Mouse (Mus musculus): ENCODE results near the gene Rpl11.
A peak's percentile ranks its signal among the peaks of the same experiment; 100 is the strongest.
"Not testable (repeated sequence)": the region's sequence is repeated elsewhere in the genome, so short reads cannot be mapped to it uniquely, and the experiment has no call there.

Gene Rpl11

DNA sequence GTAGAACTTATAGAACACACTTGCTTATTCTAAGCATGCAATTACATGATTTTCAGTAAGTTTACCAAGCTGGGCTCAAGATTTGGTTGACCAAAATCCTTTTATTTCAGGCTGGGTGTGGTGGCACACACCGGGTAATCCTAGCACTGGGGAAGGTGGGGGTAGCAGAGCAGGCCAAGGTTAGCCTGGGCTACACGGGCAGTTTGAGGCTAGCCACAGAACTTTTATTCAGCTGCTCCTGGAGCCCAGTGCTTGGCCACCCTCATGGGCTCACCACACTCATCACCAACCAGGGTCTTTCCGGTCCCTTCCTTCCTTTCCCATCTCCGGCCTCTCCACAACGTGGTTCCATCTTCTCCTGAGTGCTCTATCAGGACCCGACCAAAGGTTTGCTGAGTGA, 17.4 kb upstream of the Rpl11 start:
- no peak for DNase-seq (ENCODE audit: low spot score in 2 of 2)

GRCm38 (mm10) chr4:136069954-136070353, 16.7 kb upstream of the Rpl11 start:
- DNase-seq (ENCODE audit: low spot score in 2 of 2): peak; percentile 55 to 57

GRCm38 (mm10) chr4:136069313-136069712, 16.1 kb upstream of the Rpl11 start:
- DNase-seq (ENCODE audit: low spot score in 2 of 2): no peak

- no peak for DNase-seq (ENCODE audit: low spot score in 2 of 2)
Observed at GRCm38 (mm10) chr4:136063143-136063542, 9.9 kb upstream of the Rpl11 start.

DNA sequence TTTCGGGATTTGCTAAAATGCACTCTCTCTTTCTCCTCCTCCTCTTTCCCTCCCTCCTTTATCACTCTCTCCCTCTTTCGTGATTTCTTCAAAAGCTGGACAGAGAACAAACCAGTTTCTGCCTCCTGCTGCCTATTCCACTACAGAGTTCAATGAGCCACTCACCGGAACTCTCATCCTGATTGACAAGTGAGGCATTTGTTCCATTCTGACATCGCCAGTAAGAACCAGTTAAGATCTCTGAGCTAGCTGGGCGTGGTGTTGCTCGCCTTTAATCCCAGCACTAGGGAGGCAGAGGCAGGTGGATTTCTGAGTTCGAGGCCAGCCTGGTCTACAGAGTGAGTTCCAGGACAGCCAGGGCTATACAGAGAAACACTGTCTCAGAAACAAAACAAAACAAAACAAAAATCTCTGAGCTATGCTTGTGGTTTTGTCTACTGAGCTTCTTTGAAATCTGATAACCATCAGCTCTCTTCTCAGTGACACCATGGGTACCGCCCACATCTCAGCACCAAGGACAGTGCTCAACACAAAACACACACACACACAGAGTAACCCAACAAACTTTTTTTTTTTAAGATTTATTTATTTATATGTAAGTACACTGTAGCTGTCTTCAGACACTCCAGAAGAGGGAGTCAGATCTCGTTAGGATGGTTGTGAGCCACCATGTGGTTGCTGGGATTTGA, 6.7 kb upstream of the Rpl11 start:
- not testable (repeated sequence) for DNase-seq (ENCODE audit: low spot score in 2 of 2)

- no peak for DNase-seq (ENCODE audit: low spot score in 2 of 2)
Observed at GRCm38 (mm10) chr4:136057916-136058315, 4.7 kb upstream of the Rpl11 start.

DNA sequence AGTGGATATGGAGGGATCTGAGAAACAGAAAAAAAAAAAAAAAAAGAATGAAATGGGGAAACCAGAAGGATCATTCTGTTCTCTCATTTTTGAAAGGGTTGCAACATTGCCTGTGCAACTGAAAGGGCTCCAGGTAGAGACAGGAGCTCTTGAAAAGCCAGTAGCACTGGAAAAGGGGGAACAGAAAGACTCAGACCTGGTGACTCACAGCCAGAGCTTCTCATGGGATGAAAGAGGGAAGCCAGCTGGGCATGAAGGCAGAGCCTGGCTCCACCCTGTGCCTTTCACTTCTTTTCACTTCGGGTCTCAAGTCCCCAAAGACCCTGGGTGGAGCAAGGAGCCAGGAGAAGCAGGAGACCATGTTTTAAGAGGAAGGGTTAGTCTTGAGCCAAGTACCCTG, 2.8 kb upstream of the Rpl11 start:
- DNase-seq (ENCODE audit: low spot score in 2 of 2): no peak

DNA sequence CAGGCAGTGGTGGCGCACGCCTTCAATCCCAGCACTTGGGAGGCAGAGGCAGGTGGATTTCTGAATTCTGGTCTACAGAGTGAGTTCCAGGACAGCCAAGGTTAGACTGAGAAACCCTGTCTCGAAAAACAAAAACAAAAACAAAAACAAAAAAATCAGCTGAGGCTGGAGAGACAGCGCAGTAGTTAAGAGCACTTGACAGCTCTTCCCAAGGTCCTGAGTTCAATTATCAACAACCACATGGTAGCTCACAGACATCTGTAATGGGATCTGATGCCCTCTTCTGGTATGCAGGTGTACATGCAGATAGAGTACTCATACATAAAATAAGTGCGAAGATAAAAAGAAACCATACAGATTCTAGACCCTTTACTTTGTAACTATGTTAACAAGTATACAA, 615 bp upstream of the Rpl11 start:
- DNase-seq (ENCODE audit: low spot score in 2 of 2): no peak

GRCm38 (mm10) chr4:136052534-136053246, 538 bp downstream of the Rpl11 start:
- DNase-seq (ENCODE audit: low spot score in 2 of 2): no peak

GRCm38 (mm10) chr4:136052060-136052459, 1.2 kb downstream of the Rpl11 start:
- no peak for DNase-seq (ENCODE audit: low spot score in 2 of 2)

DNA sequence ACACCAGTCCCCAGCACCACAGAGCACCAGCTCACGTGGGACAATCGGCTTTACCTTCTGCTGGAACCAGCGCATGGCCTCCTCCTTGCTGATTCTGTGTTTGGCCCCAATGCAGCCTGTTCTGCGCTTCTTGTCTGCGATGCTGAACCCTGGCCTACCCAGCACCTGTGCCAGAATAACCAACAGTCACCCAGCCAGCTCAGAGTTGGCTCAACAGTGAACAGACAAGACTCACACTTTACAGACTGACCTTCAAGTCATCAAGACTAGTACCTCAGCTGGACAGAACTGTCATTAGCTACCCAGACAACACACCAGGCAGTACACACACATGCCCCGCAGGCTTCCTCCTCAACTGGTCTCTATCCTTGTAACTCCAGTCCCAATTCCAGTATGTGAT, 3.0 kb downstream of the Rpl11 start:
- no peak for DNase-seq (ENCODE audit: low spot score in 2 of 2)

- no peak for DNase-seq (ENCODE audit: low spot score in 2 of 2)
Observed at GRCm38 (mm10) chr4:136048291-136049032, 4.8 kb downstream of the Rpl11 start.

DNA sequence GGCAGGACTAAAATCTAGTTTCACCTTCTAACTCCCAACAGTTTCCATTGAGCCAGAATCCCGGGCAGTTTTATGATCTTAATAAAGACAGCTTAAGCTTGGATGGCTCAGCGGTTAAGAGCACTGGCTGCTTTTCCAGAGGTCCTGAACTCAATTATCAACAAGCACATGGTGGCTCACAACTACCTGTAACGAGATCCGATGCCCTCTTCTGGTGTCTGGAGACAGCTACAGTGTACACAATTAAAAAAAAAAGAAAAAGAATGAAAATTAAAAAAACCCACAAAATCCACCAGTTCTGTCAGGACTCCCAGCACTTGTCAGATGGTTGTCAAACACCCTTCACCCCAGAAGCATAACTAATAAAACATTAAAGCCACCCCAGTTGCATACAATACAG, 5.6 kb downstream of the Rpl11 start:
- DNase-seq (ENCODE audit: low spot score in 2 of 2): no peak

DNA sequence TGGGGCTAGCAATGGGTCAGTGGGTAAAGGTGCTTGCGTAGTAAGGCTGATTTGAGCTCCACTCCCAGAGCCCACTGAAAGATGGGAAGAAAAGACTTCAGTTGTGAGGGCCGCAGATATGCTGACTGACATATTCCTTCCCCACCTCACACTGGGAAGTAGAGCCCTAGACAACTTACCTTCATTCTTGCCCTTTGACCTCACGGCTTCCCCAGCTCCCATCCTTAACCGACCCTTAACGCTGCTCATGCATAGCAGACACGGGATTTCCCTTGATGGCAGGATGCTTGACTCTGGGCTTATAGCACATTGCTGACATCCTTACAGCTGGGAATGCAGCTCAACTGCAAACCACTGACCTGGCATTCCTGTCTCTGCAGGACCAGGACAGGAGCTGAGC, 6.3 kb downstream of the Rpl11 start:
- no peak for DNase-seq (ENCODE audit: low spot score in 2 of 2)

- no peak for DNase-seq (ENCODE audit: low spot score in 2 of 2)
Observed at GRCm38 (mm10) chr4:136045091-136045490, 8.1 kb downstream of the Rpl11 start.

DNA sequence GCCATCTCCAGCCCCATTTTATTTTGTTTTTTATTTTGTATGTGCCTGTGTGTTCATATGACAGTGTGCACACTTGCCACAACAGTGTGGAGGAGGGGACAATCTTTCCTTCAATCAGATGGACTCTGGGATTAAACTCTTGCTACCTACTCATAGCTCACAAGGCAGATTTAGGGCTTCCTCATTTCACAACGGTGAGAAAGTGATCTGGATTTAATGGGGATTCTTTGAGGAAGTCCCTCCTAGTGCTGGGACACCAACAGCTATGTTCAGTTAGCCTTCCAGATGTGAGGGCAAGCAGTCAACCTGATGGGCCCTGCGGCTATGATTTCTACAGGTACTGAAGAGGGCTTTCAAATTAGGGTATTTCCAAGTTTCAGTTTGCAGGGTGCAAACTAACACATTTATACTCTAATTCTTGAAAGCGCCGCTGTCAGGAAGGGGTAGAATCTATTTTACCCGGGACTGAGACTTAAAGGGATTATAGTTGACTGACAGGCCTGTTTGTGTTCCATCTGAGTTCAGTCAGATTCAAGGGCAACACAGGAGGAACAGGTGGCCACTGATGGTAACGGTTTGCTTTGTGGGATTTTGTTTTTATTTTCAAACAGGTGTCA, 9.3 kb downstream of the Rpl11 start:
- no peak for DNase-seq (ENCODE audit: low spot score in 2 of 2)

DNA sequence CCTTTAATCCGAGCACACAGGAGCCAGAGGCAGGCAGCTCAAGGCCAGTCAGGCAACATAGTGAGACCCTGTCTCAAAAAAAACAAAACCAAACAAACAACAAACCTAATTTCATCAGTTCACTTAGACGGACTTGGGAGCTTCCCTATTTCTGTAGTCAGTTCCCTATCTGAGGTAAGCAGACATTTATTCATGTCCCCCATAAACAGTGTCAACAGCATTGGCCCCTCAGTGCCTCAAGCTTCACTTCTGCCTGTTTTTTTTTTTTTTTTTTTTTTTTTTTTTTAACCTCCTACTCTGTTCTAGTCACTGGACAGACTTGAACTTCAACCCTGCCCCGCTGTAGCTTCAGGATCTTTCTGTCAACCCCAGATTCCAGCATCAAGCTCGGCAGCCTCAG, 18.1 kb downstream of the Rpl11 start:
- DNase-seq (ENCODE audit: low spot score in 2 of 2): no peak

GRCm38 (mm10) chr4:136033231-136033630, 20.0 kb downstream of the Rpl11 start:
- no peak for DNase-seq (ENCODE audit: low spot score in 2 of 2)

DNA sequence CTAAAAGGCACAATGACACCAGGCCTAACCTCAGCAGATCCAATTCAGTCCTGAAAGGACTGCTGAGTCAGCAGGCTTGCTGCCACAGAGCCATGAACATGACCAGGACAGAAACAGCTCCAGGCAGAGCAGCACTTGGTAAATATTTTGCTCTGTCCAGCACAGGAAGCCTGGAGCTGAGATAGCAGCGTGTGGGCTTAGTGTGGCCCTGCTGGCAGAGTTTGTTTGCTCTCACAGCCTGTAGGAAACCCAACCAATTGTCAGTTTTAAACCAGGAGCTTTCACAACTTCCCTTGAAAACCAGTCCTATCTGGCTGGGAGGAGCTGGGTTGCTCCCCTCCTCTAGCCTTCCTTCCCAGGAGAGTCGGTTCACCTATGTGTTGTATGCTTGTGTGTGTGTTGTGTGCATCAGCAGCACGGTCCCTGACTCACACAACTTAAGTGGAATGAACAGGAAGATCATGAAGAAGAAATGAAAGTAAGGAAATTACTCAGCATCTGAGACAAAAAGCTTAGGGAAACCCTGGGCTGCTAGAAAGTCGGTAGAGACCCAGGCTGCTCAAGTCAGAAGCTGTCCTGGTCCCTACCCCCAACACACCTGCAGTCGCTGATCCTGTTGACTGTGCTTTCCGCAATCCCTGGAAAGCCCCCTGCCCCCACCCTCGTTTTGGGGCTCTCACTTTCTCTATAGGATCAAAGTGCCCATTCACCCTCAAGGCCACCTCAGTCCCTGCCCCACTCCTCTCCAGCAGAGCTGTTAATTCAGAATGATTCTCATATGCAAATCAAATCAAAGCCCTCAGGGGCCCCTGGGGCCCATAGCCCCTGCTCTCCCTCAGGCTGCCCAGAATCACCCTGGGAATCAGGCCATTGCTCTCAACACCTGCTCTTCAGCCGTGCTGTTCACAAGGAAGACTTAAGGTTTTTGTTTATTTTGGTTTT, 22.0 kb downstream of the Rpl11 start:
- DNase-seq (ENCODE audit: low spot score in 2 of 2): no peak

DNA sequence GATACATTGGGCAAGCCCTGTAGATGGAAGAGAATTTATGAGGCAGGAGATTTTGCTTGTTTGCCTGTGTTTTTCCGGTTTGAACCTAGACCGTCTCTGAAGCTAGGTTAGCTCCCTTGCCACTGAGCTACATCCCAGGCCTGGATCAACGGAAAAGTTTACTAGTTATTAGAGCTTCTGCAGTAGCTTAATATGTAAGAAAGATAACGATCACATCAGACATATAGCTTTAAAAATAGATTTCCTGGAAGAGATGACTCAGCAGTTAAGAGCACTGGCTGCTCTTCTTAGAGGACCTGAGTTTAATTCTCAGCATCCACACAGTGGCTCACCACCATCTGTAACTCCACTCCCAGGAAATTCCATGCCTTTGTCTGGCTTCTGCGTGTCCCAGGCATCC, 24.5 kb downstream of the Rpl11 start:
- DNase-seq (ENCODE audit: low spot score in 2 of 2): no peak

- no peak for DNase-seq (ENCODE audit: low spot score in 2 of 2)
Observed at GRCm38 (mm10) chr4:136028132-136028564, 25.1 kb downstream of the Rpl11 start.
